Mouse (Mus musculus) kidney, postnatal 0 days (tissue): Measurements from ENCODE around the gene Bicra. TPM values are rescaled to one million over a fixed set of nuclear protein-coding genes. Genes with fewer than 3 reads are reported as not detected.

Source experiments
- ATAC-seq: fragments of 200-750 bp; cut with Nextera tagmentation; replicated peaks from 2 replicates; pipeline ENCODE4 v1.8.0; 2017; ENCODE audit warnings: low read depth, moderate number of reproducible peaks, moderate TSS enrichment, moderate library complexity; ENCODE audit not compliant: low FRiP score
- DNase-seq: peaks from one replicate; pipeline ENCODE4 v3.0.0-alpha.2; 2016; ENCODE audit warnings: low spot score
- H3K27ac ChIP-seq: fragments of 300-500 bp; sonication (generic); 2 replicates; pipeline ENCODE4 v1.5.1; 2014; ENCODE audit warnings: mild to moderate bottlenecking
- H3K27me3 ChIP-seq: fragments of 300-500 bp; sonication (generic); 2 replicates; pipeline ENCODE4 v1.6.1; 2014; ENCODE audit warnings: low read length, mixed read lengths; ENCODE audit not compliant: insufficient read depth
- H3K36me3 ChIP-seq: fragments of 300-500 bp; sonication (generic); 2 replicates; pipeline ENCODE4 v1.6.1; 2014; ENCODE audit warnings: low read length, mixed read lengths; ENCODE audit not compliant: insufficient read depth
- H3K4me1 ChIP-seq: fragments of 300-500 bp; sonication (generic); replicated peaks from 2 replicates; pipeline ENCODE4 v1.6.1; 2014; ENCODE audit warnings: antibody characterized with exemption, low read length, mixed read lengths; ENCODE audit not compliant: insufficient read depth
- H3K4me2 ChIP-seq: fragments of 300-500 bp; sonication (generic); 2 replicates; pipeline ENCODE4 v1.6.1; 2014; ENCODE audit warnings: mild to moderate bottlenecking, low read length, moderate library complexity, mixed read lengths
- H3K4me3 ChIP-seq: fragments of 300-500 bp; sonication (generic); replicated peaks from 2 replicates; pipeline ENCODE4 v1.5.1; 2014; ENCODE audit warnings: low read depth, low read length
- H3K9ac ChIP-seq: fragments of 300-500 bp; sonication (generic); 2 replicates; pipeline ENCODE4 v1.6.1; 2014; ENCODE audit warnings: low read depth, low read length
- H3K9me3 ChIP-seq: fragments of 300-500 bp; sonication (generic); replicated peaks from 2 replicates; pipeline ENCODE4 v1.6.1; 2016; ENCODE audit warnings: low read length, inconsistent platforms, mixed read lengths
- CTCF ChIP-seq: IDR thresholded peaks from 2 replicates; pipeline ENCODE4 v1.5.1; 2016; ENCODE audit warnings: antibody characterized with exemption, low read depth, mild to moderate bottlenecking, moderate library complexity
- WGBS: fragments of 180-500 bp; shearing (Covaris S2); extraction: QIAGEN DNeasy Blood & Tissue Kit; methylation state at CpG from one replicate; pipeline ENCODE4 v1.1.7; 2014; 5-methylcytosine and 5-hydroxymethylcytosine counted together
- polyA plus RNA-seq: library from polyadenylated mRNA; unstranded; fragments of >200 nt; fragmentation: Nextera tagmentation; extraction: Ambion mirVana; gene quantifications from 2 replicates; pipeline ENCODE4 v1.2.1, GENCODE M21; 2015

Gene Bicra
- polyA plus RNA-seq, 1 experiment from 2014 or later: 3.3 TPM

- Histone ChIP-seq H3K4me3 (no peak overlapping the region), H3K27ac (no peak overlapping the region), H3K9me3 (no peaks in the 10 kb centered on the region), H3K27me3 (no peaks in the 10 kb centered on the region), H3K4me1 (no peaks in the 10 kb centered on the region), H3K4me2 (no peak overlapping the region), H3K9ac (no peak overlapping the region), H3K36me3 (peaks cover 21% of the 10 kb centered on the region)
- DNase-seq (peak; percentile 82), ATAC-seq (no peak)
- 35% methylated on average over 4 of the region's 4 CpGs for WGBS
- TF ChIP-seq CTCF: peak; percentile 87
These were observed 64.9 kb downstream of the Bicra start for GRCm38 (mm10) chr7:15982729-15983407.

GRCm38 (mm10) chr7:15981538-15981937 lies 66.2 kb downstream of the Bicra start:
- no peak overlapping the region for H3K4me3 ChIP-seq
- H3K9ac ChIP-seq: no peak overlapping the region
- H3K27ac ChIP-seq: peak overlapping the region; percentile 47; the same call in 1 of the 2 replicates
- 78% methylated on average over 4 of the region's 4 CpGs for WGBS
- H3K9me3 ChIP-seq: no peaks in the 10 kb centered on the region
- no peak for TF ChIP-seq CTCF
- ATAC-seq (peak; percentile 72), DNase-seq (no peak)
- no peak overlapping the region for H3K4me2 ChIP-seq
- H3K27me3 ChIP-seq: no peaks in the 10 kb centered on the region
- H3K4me1 ChIP-seq: no peaks in the 10 kb centered on the region
- peaks cover 14% of the 10 kb centered on the region for H3K36me3 ChIP-seq

- no peak; the same call in 1 of the 2 replicates for ATAC-seq
These were observed 67.5 kb downstream of the Bicra start for GRCm38 (mm10) chr7:15980246-15980645.

GRCm38 (mm10) chr7:15975904-15976303 lies 71.8 kb downstream of the Bicra start:
- H3K4me1 ChIP-seq: no peaks in the 10 kb centered on the region
- no peak overlapping the region for H3K9ac ChIP-seq
- no peaks in the 10 kb centered on the region for H3K27me3 ChIP-seq
- ATAC-seq (no peak), DNase-seq (peak; percentile 63)
- H3K4me3 ChIP-seq: no peak overlapping the region
- H3K27ac ChIP-seq: no peak overlapping the region
- no peak overlapping the region for H3K4me2 ChIP-seq
- WGBS: 69% methylated on average over 4 of the region's 4 CpGs
- TF ChIP-seq CTCF: peak; percentile 96
- H3K9me3 ChIP-seq: no peaks in the 10 kb centered on the region
- H3K36me3 ChIP-seq: peaks cover 41% of the 10 kb centered on the region

More at GRCm38 (mm10) chr7:15980246-15980645, 67.5 kb downstream of the Bicra start:
- Histone ChIP-seq H3K27me3 (no peaks in the 10 kb centered on the region), H3K9ac (no peak overlapping the region), H3K4me3 (no peak overlapping the region), H3K4me2 (no peak overlapping the region), H3K4me1 (no peaks in the 10 kb centered on the region), H3K9me3 (no peaks in the 10 kb centered on the region), H3K36me3 (peaks cover 18% of the 10 kb centered on the region), H3K27ac (no peak overlapping the region)
- no peak for TF ChIP-seq CTCF
- no peak for DNase-seq
- 68% methylated on average over 8 of the region's 8 CpGs for WGBS

- no peak for TF ChIP-seq CTCF
- no peak overlapping the region for H3K4me2 ChIP-seq
- no peak overlapping the region for H3K27ac ChIP-seq
- no peaks in the 10 kb centered on the region for H3K9me3 ChIP-seq
- H3K9ac ChIP-seq: no peak overlapping the region
- DNase-seq (no peak), ATAC-seq (peak; percentile 23; the same call in 1 of the 2 replicates)
- WGBS: 92% methylated on average over 10 of the region's 10 CpGs
- no peak overlapping the region for H3K4me3 ChIP-seq
- peaks cover 41% of the 10 kb centered on the region for H3K36me3 ChIP-seq
- H3K4me1 ChIP-seq: no peaks in the 10 kb centered on the region
- no peaks in the 10 kb centered on the region for H3K27me3 ChIP-seq
These were observed 72.3 kb downstream of the Bicra start for GRCm38 (mm10) chr7:15975451-15975850.

- TF ChIP-seq CTCF: peak; percentile 81
- no peak overlapping the region for H3K27ac ChIP-seq
- peaks cover 41% of the 10 kb centered on the region for H3K36me3 ChIP-seq
- DNase-seq: peak; percentile 49
- ATAC-seq: no peak
- H3K9ac ChIP-seq: no peak overlapping the region
- H3K4me3 ChIP-seq: no peak overlapping the region
- no peak overlapping the region for H3K4me2 ChIP-seq
- no peaks in the 10 kb centered on the region for H3K9me3 ChIP-seq
- no peaks in the 10 kb centered on the region for H3K4me1 ChIP-seq
- no peaks in the 10 kb centered on the region for H3K27me3 ChIP-seq
- 58% methylated on average over 5 of the region's 5 CpGs for WGBS
These were observed 73.0 kb downstream of the Bicra start for GRCm38 (mm10) chr7:15974712-15975111.

DNA sequence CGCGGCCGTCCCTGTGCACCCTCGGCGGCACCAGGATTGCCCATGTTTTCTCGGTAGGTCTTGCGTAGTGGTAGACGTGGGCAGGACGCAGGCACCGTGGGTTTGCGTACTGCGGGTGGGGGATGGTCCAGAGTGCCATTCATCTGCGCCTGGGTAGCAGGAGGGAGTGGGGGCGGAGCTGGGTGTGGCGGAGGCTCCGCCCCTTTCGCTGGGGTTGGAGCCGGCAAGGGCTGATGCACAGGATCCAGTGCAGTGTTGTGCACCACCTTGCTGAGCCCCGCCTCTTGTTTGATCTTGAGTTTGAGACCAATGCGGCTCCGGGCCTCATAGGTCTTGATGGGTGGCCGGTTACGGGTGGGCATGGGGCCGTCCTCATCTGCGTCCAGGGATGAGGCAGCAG lies 75.5 kb downstream of the Bicra start:
- ATAC-seq: 0 out of 2 replicates have a peak, but pooled peaks have one; percentile 2
- Histone ChIP-seq H3K4me2 (no peak overlapping the region), H3K4me3 (no peak overlapping the region), H3K27ac (no peak overlapping the region), H3K36me3 (peaks cover 34% of the 10 kb centered on the region), H3K4me1 (no peaks in the 10 kb centered on the region), H3K9me3 (no peaks in the 10 kb centered on the region), H3K9ac (no peak overlapping the region), H3K27me3 (no peaks in the 10 kb centered on the region)
- 66% methylated on average over 25 of the region's 25 CpGs for WGBS
- no peak for DNase-seq
- no peak for TF ChIP-seq CTCF
